Mouse (Mus musculus): ENCODE measurements at regions not wholly inside any gene's neighbourhood (a gene's known extent, or its start where the extent isn't known, plus 50 kb on each side); places are given as distances from the start of the nearest gene placed in this dataset.

DNA sequence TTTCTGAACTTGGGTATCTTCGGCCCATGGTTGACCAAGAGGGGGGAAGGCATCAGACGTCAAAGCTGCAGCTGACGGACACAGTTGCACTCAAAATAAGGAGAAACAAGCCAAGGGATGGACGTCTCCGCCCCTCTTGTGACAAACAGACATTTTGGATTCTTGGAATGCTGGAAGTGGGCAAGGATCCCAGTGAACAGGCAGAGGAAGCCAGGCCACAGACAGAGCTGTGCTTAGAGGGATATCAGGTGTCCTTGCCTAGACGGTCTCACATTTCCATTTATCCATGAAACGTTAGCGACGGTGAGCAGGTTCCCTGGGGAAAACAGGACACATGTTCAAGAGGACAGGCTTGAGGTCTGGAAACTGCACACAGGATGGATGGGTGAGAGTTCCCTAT lies 191.2 kb downstream of the Hs3st3b1 start:
- TF ChIP-seq CTCF (IDR thresholded peaks at IDR 0.05; ENCODE audit: low read depth, low read length) (no peak), POLR2A (IDR thresholded peaks at IDR 0.05; ENCODE audit: extremely low read depth, insufficient read depth, low read length) (no peak)
